Mouse (Mus musculus) CH12.LX (cell line): ENCODE data around the gene Sipa1l3.

Source experiments
- E2F4 ChIP-seq: IDR thresholded peaks from 2 replicates; pipeline ENCODE4 v1.6.1; 2011; ENCODE audit warnings: low read depth, low read length, improper control_type of control experiment; ENCODE audit not compliant: insufficient replicate concordance
- HCFC1 ChIP-seq: IDR thresholded peaks from 2 replicates; pipeline ENCODE4 v1.6.1; 2012; ENCODE audit warnings: low read depth, mild to moderate bottlenecking, inconsistent platforms, low read length, improper control_type of control experiment
- POLR2AphosphoS2 ChIP-seq: IDR thresholded peaks from 2 replicates; pipeline ENCODE4 v1.6.1; 2011; ENCODE audit warnings: low read depth, low read length, improper control_type of control experiment
- USF1 ChIP-seq: IDR thresholded peaks from 2 replicates; pipeline ENCODE4 v1.6.1; 2014; ENCODE audit warnings: low read depth, mild to moderate bottlenecking, inconsistent platforms, low read length, improper control_type of control experiment

GRCm38 (mm10) chr7:29282074-29282554, 236.3 kb downstream of the Sipa1l3 start:
- TF ChIP-seq POLR2AphosphoS2 (no peak), HCFC1 (no peak), E2F4 (no peak), USF1 (no peak)
